Mouse (Mus musculus): ENCODE results near the gene Gm10392. TPM values are rescaled to one million over a fixed set of nuclear protein-coding genes. Genes with fewer than 3 reads are reported as not detected.

Gm10392 gene
- polyA plus RNA-seq, 1 experiment from 2014 or later: 0.16 TPM

GRCm38 (mm10) chr11:77468397-77468796 is 50.6 kb downstream of the Gm10392 start:
- peaks cover 4% of the 10 kb centered on the region; the same call in 1 of the 2 replicates for H3K4me1 ChIP-seq (ENCODE audit: insufficient read depth)
- no peak overlapping the region for H3K4me2 ChIP-seq
- peaks cover 28% of the 10 kb centered on the region for H3K36me3 ChIP-seq (ENCODE audit: insufficient read depth)
- peaks cover 45% of the 10 kb centered on the region for H3K27me3 ChIP-seq (ENCODE audit: insufficient read depth, low read length)
- H3K9ac ChIP-seq: no peak overlapping the region
- 77% methylated on average over 9 of the region's 9 CpGs for WGBS
- H3K4me3 ChIP-seq (ENCODE audit: low read depth, low read length): no peak overlapping the region
- TF ChIP-seq CTCF (IDR thresholded peaks at IDR 0.05; ENCODE audit: low read depth): no peak
- ATAC-seq (ENCODE audit: insufficient read depth) (no peak), DNase-seq (no peak)
- no peak overlapping the region for H3K27ac ChIP-seq (ENCODE audit: low read depth)
- H3K9me3 ChIP-seq (ENCODE audit: low read depth, low read length): no peaks in the 10 kb centered on the region

- H3K36me3 ChIP-seq (ENCODE audit: insufficient read depth): peaks cover 24% of the 10 kb centered on the region
- H3K4me1 ChIP-seq (ENCODE audit: insufficient read depth): peaks cover 4% of the 10 kb centered on the region; the same call in 1 of the 2 replicates
- H3K27ac ChIP-seq (ENCODE audit: low read depth): no peak overlapping the region
- TF ChIP-seq CTCF (IDR thresholded peaks at IDR 0.05; ENCODE audit: low read depth): peak; percentile 89
- peak overlapping the region; percentile 32; the same call in 1 of the 2 replicates for H3K4me2 ChIP-seq
- peaks cover 51% of the 10 kb centered on the region for H3K27me3 ChIP-seq (ENCODE audit: insufficient read depth, low read length)
- H3K9me3 ChIP-seq (ENCODE audit: low read depth, low read length): no peaks in the 10 kb centered on the region
- no peak for ATAC-seq (ENCODE audit: insufficient read depth)
- peak; percentile 82 for DNase-seq
- WGBS: 10% methylated on average over 20 of the region's 20 CpGs
- no peak overlapping the region for H3K9ac ChIP-seq
- no peak overlapping the region for H3K4me3 ChIP-seq (ENCODE audit: low read depth, low read length)
These were observed 51.2 kb downstream of the Gm10392 start for GRCm38 (mm10) chr11:77467784-77468183.

- H3K9ac ChIP-seq: no peak overlapping the region
- peak overlapping the region; percentile 32 for H3K4me2 ChIP-seq
- no peak overlapping the region for H3K4me3 ChIP-seq (ENCODE audit: low read depth, low read length)
- peak; percentile 63 for TF ChIP-seq CTCF (IDR thresholded peaks at IDR 0.05; ENCODE audit: low read depth)
- H3K4me1 ChIP-seq (ENCODE audit: insufficient read depth): peaks cover 4% of the 10 kb centered on the region; the same call in 1 of the 2 replicates
- H3K9me3 ChIP-seq (ENCODE audit: low read depth, low read length): no peaks in the 10 kb centered on the region
- ATAC-seq (ENCODE audit: insufficient read depth) (peak; percentile 19; the same call in 1 of the 2 replicates), DNase-seq (peak; percentile 77)
- H3K27me3 ChIP-seq (ENCODE audit: insufficient read depth, low read length): peaks cover 57% of the 10 kb centered on the region
- H3K36me3 ChIP-seq (ENCODE audit: insufficient read depth): peaks cover 18% of the 10 kb centered on the region
- 3% methylated on average over 25 of the region's 25 CpGs for WGBS
- H3K27ac ChIP-seq (ENCODE audit: low read depth): no peak overlapping the region
These were observed 51.8 kb downstream of the Gm10392 start for GRCm38 (mm10) chr11:77467157-77467556.

Other genes starting within 250 kb of the Gm10392 start
- gene Coro6, start 56.8 kb downstream of the Gm10392 start, polyA plus RNA-seq (2014; fragmentation: Nextera tagmentation; extraction: Ambion mirVana): 0.22 and 0.99 TPM in 2 replicates
- 12.1 and 12.9 TPM in 2 replicates for gene Ankrd13b, start 29.5 kb downstream of the Gm10392 start, polyA plus RNA-seq (2014; fragmentation: Nextera tagmentation; extraction: Ambion mirVana)
- gene Git1, start 25.6 kb downstream of the Gm10392 start, polyA plus RNA-seq (2014; fragmentation: Nextera tagmentation; extraction: Ambion mirVana): 18.4 and 21.1 TPM in 2 replicates
- 3.0 and 3.2 TPM in 2 replicates for gene Abhd15, start 4.1 kb downstream of the Gm10392 start, polyA plus RNA-seq (2014; fragmentation: Nextera tagmentation; extraction: Ambion mirVana)
- 39.2 and 40.3 TPM in 2 replicates for gene Trp53i13, start 3.2 kb downstream of the Gm10392 start, polyA plus RNA-seq (2014; fragmentation: Nextera tagmentation; extraction: Ambion mirVana)
- 20.8 TPM in 2 replicates for gene Taok1, start 88.6 kb upstream of the Gm10392 start, polyA plus RNA-seq (2014; fragmentation: Nextera tagmentation; extraction: Ambion mirVana)
- 6.5 and 7.5 TPM in 2 replicates for gene Nufip2, start 167.0 kb upstream of the Gm10392 start, polyA plus RNA-seq (2014; fragmentation: Nextera tagmentation; extraction: Ambion mirVana)
- not detected in 2 replicates for gene Cryba1, start 206.1 kb upstream of the Gm10392 start, polyA plus RNA-seq (2014; fragmentation: Nextera tagmentation; extraction: Ambion mirVana)
- 32.2 and 35.0 TPM in 2 replicates for gene Myo18a, start 244.0 kb upstream of the Gm10392 start, polyA plus RNA-seq (2014; fragmentation: Nextera tagmentation; extraction: Ambion mirVana)